Mouse (Mus musculus): ENCODE results near the gene Spesp1.

The Spesp1 gene

GRCm38 (mm10) chr9:62245612-62246379 lies 36.2 kb downstream of the Spesp1 start:
- no peak for DNase-seq

- no peak for DNase-seq
These were observed 37.4 kb downstream of the Spesp1 start for GRCm38 (mm10) chr9:62244612-62245010.

- peak; percentile 55 to 76 for DNase-seq
These were observed 37.9 kb downstream of the Spesp1 start for GRCm38 (mm10) chr9:62243991-62244611.

- no peak for DNase-seq
These were observed 42.0 kb downstream of the Spesp1 start for GRCm38 (mm10) chr9:62240036-62240435.

- DNase-seq = no peak
These were observed 44.5 kb downstream of the Spesp1 start for GRCm38 (mm10) chr9:62237381-62237980.

GRCm38 (mm10) chr9:62235501-62235900 lies 46.5 kb downstream of the Spesp1 start:
- no peak for DNase-seq

GRCm38 (mm10) chr9:62232649-62233048 lies 49.4 kb downstream of the Spesp1 start:
- DNase-seq = no peak

- DNase-seq = no peak
These were observed 51.0 kb downstream of the Spesp1 start for GRCm38 (mm10) chr9:62231046-62231445.

GRCm38 (mm10) chr9:62229985-62230384 lies 52.0 kb downstream of the Spesp1 start:
- DNase-seq = no peak

- no peak for DNase-seq
These were observed 59.5 kb downstream of the Spesp1 start for GRCm38 (mm10) chr9:62222481-62222880.

GRCm38 (mm10) chr9:62222029-62222428 lies 60.0 kb downstream of the Spesp1 start:
- no peak for DNase-seq
